Mouse (Mus musculus) G1E (cell line): Measurements from ENCODE around the gene M1ap.

Experiments
- CTCF ChIP-seq: IDR thresholded peaks from 2 replicates; pipeline ENCODE4 v1.5.1; 2012; ENCODE audit warnings: low read depth, low read length, inconsistent platforms, mixed read lengths
- GATA1 ChIP-seq: IDR thresholded peaks from 2 replicates; pipeline ENCODE4 v1.6.1; 2012; ENCODE audit warnings: borderline replicate concordance, low read length, inconsistent platforms, mixed read lengths

DNA sequence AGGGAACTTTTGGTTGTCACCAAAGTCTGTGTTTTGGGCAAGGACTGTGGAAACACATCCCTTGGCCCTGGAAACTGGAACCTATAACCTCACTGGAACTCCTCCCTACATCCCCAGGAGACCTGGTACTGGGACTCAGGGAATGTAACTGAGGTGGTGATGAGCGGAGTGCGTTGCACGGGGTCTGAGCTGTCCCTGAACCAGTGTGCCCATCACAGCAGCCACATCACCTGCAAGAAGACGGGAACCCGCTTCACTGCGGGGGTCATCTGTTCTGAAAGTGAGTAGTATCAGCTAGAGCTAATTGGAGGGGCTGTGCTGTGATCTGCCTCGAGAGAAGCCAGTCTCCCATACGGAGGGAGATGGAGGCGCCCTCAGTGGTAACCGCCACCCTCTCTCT is 102.7 kb downstream of the M1ap start:
- no peak for TF ChIP-seq GATA1
- no peak for TF ChIP-seq CTCF
